Mouse (Mus musculus) stomach, postnatal 0 days (tissue): ENCODE data around the gene Dbn1. TPM values are rescaled to one million over a fixed set of nuclear protein-coding genes. Genes with fewer than 3 reads are reported as not detected.
A peak's percentile ranks its signal among the peaks of the same experiment; 100 is the strongest.

Experiments
- ATAC-seq: fragments of 200-750 bp; cut with Nextera tagmentation; 2 replicates; pipeline ENCODE4 v1.8.0; 2017; ENCODE audit not compliant: low FRiP score, low TSS enrichment
- DNase-seq: peaks from one replicate; pipeline ENCODE4 v3.0.0-alpha.2; 2016; ENCODE audit warnings: low spot score
- H3K27ac ChIP-seq: fragments of 300-500 bp; sonication (generic); replicated peaks from 2 replicates; pipeline ENCODE4 v1.5.1; 2014; ENCODE audit warnings: mild to moderate bottlenecking, control low read depth
- H3K27me3 ChIP-seq: fragments of 300-500 bp; sonication (generic); 2 replicates; pipeline ENCODE4 v1.6.1; 2014; ENCODE audit warnings: low read length; ENCODE audit not compliant: control insufficient read depth, insufficient read depth
- H3K36me3 ChIP-seq: fragments of 300-500 bp; sonication (generic); 2 replicates; pipeline ENCODE4 v1.6.1; 2014; ENCODE audit warnings: low read length, mixed read lengths; ENCODE audit not compliant: control insufficient read depth, insufficient read depth
- H3K4me1 ChIP-seq: fragments of 300-500 bp; sonication (generic); replicated peaks from 2 replicates; pipeline ENCODE4 v1.6.1; 2014; ENCODE audit warnings: antibody characterized with exemption; ENCODE audit not compliant: control insufficient read depth, insufficient read depth
- H3K4me2 ChIP-seq: fragments of 300-500 bp; sonication (generic); replicated peaks from 2 replicates; pipeline ENCODE4 v1.6.1; 2014; ENCODE audit warnings: low read depth, mild to moderate bottlenecking, control low read depth, moderate library complexity
- H3K4me3 ChIP-seq: fragments of 300-500 bp; sonication (generic); 2 replicates; pipeline ENCODE4 v1.5.1; 2014; ENCODE audit warnings: low read depth, low read length, control low read depth
- H3K9ac ChIP-seq: fragments of 300-500 bp; sonication (generic); 2 replicates; pipeline ENCODE4 v1.6.1; 2014; ENCODE audit warnings: mild to moderate bottlenecking, low read length, control low read depth, mixed read lengths
- H3K9me3 ChIP-seq: fragments of 300-500 bp; sonication (generic); 2 replicates; pipeline ENCODE4 v1.6.1; 2016; ENCODE audit warnings: low read length; ENCODE audit not compliant: control insufficient read depth
- CTCF ChIP-seq: IDR thresholded peaks from 2 replicates; pipeline ENCODE4 v1.5.1; 2016; ENCODE audit warnings: antibody characterized with exemption, low read depth, mild to moderate bottlenecking, moderate library complexity
- EP300 ChIP-seq: optimal IDR thresholded peaks from 2 replicates; pipeline ENCODE3; 2016; ENCODE audit warnings: antibody characterized with exemption
- WGBS: fragments of 180-500 bp; shearing (Covaris S2); extraction: QIAGEN DNeasy Blood & Tissue Kit; methylation state at CpG from one replicate; pipeline ENCODE4 v1.1.7; 2014; 5-methylcytosine and 5-hydroxymethylcytosine counted together
- polyA plus RNA-seq: library from polyadenylated mRNA; unstranded; fragments of >200 nt; fragmentation: Nextera tagmentation; extraction: Ambion mirVana; gene quantifications from 2 replicates; pipeline ENCODE4 v1.2.1, GENCODE M21; 2015

Gene Dbn1
- polyA plus RNA-seq: 39.3 and 40.4 TPM in 2 replicates

- Histone ChIP-seq H3K4me2 (peak within 1 kb of the TSS; percentile 92), H3K9me3 (no peaks in the 10 kb centered on the region), H3K9ac (peak within 1 kb of the TSS; percentile 83), H3K27me3 (peaks cover 2% of the 10 kb centered on the region; the same call in 1 of the 2 replicates), H3K36me3 (no peaks in the 10 kb centered on the region), H3K4me3 (peak within 1 kb of the TSS; percentile 79), H3K4me1 (0 out of 2 replicates have a peak, but pooled peaks cover 3% of the 10 kb centered on the region), H3K27ac (peak within 1 kb of the TSS; percentile 80)
- no peak for TF ChIP-seq EP300
- peak; percentile 17; the same call in 1 of the 2 replicates for TF ChIP-seq CTCF
- peak; percentile 52 for DNase-seq
- ATAC-seq: peak; percentile 73
- WGBS: 3% methylated on average over 29 of the region's 83 CpGs
These were observed at the start of gene Dbn1 for GRCm38 (mm10) chr13:55487578-55488498. Gene Dbn1, minus strand, starts transcription at chr13:55488111.

DNA sequence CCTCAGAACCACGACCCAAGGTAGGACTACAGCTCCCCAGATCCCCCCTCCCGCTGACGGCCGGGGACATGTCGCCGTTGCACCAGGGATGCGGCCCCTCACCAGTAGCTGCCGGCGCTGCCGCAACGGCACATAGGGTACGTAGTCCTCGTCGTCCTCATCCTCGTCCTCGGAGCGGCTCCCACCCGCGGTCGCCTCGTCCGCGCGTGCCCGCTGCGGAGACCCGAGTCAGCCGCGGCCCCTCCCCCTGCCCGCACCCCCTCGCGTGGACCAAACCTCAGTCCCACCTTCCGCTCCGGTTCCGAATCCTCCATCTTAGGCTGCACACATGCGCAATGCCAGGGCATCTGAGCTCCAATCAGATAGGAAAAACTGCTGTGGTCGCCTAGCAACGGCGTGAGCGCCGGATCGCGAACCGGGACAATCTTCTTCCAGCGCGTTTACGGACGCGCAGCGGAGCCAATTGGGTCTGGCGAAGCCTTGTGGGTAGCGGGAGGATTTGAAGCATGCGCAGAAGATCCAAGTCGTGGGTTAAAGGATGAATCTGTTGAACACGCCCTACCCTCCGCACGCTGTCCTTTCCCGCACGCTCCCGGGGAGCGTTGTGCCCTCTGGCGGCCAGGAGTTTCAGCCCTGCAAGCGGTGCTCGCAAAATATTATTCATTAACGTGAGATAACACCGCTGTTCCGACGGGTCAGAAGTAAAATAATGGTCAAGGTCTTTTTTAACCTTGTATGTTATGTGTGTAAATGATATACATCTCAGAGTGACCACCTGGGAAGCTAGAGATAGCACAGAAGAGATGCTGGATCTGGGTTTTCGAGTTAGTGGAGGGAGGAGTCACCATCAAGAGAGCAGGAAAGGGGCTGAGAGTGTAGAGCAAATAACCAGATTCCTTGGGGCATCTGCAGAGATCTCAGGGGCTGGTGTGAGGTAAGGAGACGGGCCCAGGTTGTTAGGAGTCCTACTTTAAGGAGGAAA lies 48.6 kb upstream of the Dbn1 start, which contains the start of gene Ddx41:
Gene Ddx41 (minus strand): TSS at position 465 of the 982 bp plus-strand sequence.
- peak within 1 kb of the TSS; percentile 83 for H3K4me3 ChIP-seq
- ATAC-seq: peak; percentile 98
- H3K27ac ChIP-seq: 0 out of 2 replicates have a peak within 1 kb of the TSS, but pooled peaks have one; percentile 14
- peak within 1 kb of the TSS; percentile 95 for H3K4me2 ChIP-seq
- H3K36me3 ChIP-seq: peaks cover 26% of the 10 kb centered on the region
- H3K9me3 ChIP-seq: no peaks in the 10 kb centered on the region
- H3K4me1 ChIP-seq: peaks cover 4% of the 10 kb centered on the region; the same call in 1 of the 2 replicates
- under 1% methylated on average over 70 of the region's 70 CpGs for WGBS
- TF ChIP-seq EP300 (no peak), CTCF (peak; percentile 98)
- DNase-seq: peak; percentile 99
- H3K27me3 ChIP-seq: no peaks in the 10 kb centered on the region
- H3K9ac ChIP-seq: peak within 1 kb of the TSS; percentile 80

DNA sequence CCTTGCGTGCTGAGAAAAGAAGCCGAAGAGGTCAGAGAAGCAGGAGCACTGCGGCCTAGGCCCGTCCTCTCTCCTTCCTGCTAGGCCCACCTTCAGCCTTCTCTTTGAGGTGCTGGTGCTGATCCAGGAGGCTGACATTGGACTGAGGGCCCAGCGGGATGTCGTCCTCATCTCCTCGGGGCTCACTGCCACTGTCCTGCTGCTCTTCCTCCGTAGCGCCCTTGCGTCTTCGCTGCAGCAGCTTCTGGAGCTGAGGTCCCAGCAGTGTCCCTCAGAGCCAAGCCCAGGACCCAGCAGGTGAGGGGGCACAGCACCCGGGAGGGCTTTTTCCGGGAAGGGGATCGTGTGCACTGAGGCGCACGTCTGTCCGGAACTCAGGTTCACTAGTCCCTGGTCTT lies 47.9 kb upstream of the Dbn1 start:
- Histone ChIP-seq H3K4me3 (peak overlapping the region; percentile 83), H3K4me2 (peak overlapping the region; percentile 95), H3K27me3 (no peaks in the 10 kb centered on the region), H3K27ac (no peak overlapping the region), H3K9me3 (no peaks in the 10 kb centered on the region), H3K36me3 (peaks cover 30% of the 10 kb centered on the region), H3K9ac (peak overlapping the region; percentile 80), H3K4me1 (peaks cover 4% of the 10 kb centered on the region; the same call in 1 of the 2 replicates)
- TF ChIP-seq CTCF (no peak), EP300 (no peak)
- ATAC-seq (peak; percentile 9), DNase-seq (no peak)
- WGBS: 16% methylated on average over 17 of the region's 17 CpGs

DNA sequence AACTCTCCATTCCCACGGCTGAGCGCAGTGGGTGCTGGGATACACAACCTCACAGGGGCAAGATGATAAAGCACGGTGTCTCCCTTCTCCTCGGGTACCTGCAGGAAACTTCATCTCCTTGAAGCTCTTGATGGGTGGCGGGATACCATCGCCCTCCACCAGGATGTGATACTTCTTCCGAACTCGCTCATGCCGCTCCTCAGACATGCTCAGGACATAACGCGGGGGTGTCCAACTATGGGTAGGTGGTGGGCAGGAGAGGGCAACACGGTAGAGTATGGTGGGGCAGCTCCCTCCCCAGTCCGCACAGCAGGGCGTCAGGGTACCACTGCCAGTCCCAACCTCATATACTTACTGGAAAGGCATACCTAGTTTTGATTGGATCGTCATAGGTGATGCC lies 47.3 kb upstream of the Dbn1 start:
- DNase-seq: no peak
- no peak for ATAC-seq
- H3K4me2 ChIP-seq: peak overlapping the region; percentile 95
- TF ChIP-seq EP300 (no peak), CTCF (no peak)
- H3K9ac ChIP-seq: no peak overlapping the region
- 91% methylated on average over 15 of the region's 15 CpGs for WGBS
- H3K27me3 ChIP-seq: no peaks in the 10 kb centered on the region
- no peaks in the 10 kb centered on the region for H3K9me3 ChIP-seq
- H3K4me3 ChIP-seq: peak overlapping the region; percentile 83; the same call in 1 of the 2 replicates
- peaks cover 4% of the 10 kb centered on the region; the same call in 1 of the 2 replicates for H3K4me1 ChIP-seq
- H3K27ac ChIP-seq: no peak overlapping the region
- peaks cover 32% of the 10 kb centered on the region for H3K36me3 ChIP-seq

DNA sequence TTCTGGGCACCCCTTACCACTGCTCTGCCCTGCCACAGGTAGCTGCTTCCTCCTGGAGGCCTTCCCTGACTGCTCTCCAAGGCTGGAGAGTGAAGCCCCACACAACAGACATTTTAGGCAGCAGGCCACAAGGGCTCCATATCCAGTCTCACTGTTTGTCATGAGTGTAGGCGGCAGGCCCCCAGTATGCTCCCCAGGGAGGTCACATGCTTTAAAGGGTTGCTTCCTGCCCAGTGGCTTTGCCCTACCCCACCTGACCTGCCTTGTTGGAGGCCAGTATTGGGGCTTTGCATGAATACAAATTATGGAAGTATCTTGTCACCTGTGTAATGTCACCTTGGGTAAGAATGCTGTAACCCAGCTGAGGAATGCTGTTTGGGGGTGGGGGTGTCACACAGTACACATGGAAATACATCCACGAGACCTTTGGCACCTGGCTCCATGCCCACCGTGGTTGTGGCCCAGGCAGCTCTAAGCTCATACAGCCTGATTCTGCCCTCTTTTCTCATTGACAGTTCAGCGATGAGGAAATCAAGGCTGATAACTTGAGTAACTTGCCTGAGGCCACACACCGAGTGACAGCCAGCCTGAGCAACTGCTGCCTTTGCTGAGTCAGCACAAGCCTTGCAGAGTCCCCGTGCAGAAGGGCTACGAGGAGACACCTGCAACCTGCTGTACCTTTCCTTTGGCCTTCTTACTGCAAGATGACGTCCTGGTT lies 41.4 kb upstream of the Dbn1 start, which contains the start of gene Dok3:
Gene Dok3 (minus strand): TSS at position 99 of the 718 bp plus-strand sequence.
- Histone ChIP-seq H3K36me3 (peaks cover 33% of the 10 kb centered on the region), H3K4me2 (no peak within 1 kb of the TSS), H3K4me3 (no peak within 1 kb of the TSS), H3K27ac (no peak within 1 kb of the TSS), H3K9ac (no peak within 1 kb of the TSS), H3K9me3 (no peaks in the 10 kb centered on the region), H3K27me3 (no peaks in the 10 kb centered on the region), H3K4me1 (no peaks in the 10 kb centered on the region)
- no peak for TF ChIP-seq CTCF
- WGBS: 76% methylated on average over 8 of the region's 8 CpGs
- no peak for ATAC-seq
- no peak for DNase-seq
